Mouse (Mus musculus) heart, embryonic 14.5 days (tissue): ENCODE results near the gene Crip2. TPM values are rescaled to one million over a fixed set of nuclear protein-coding genes. Genes with fewer than 3 reads are reported as not detected.

ENCODE experiments used
- ATAC-seq: fragments of 200-750 bp; cut with Nextera tagmentation; 2 replicates; pipeline ENCODE4 v1.8.0; 2017; ENCODE audit warnings: low read depth, moderate TSS enrichment; ENCODE audit not compliant: insufficient number of reproducible peaks, insufficient read depth, low FRiP score
- H3K27ac ChIP-seq, 2 experiments: fragments of 200-500 bp in 1 of 2; fragments of 300-500 bp in 1 of 2; sonication (generic) in 1 of 2; replicated peaks in 1 of 2; 2 replicates each; pipeline ENCODE4 v1.5.1; 2012 to 2014; ENCODE audit warnings: low read depth in 2 of 2, low read length in 2 of 2, control low read depth in 1 of 2, mild to moderate bottlenecking in 1 of 2, mixed read lengths in 1 of 2; ENCODE audit not compliant: control insufficient read depth in 1 of 2, insufficient read depth in 1 of 2
- H3K27me3 ChIP-seq: fragments of 300-500 bp; sonication (generic); 2 replicates; pipeline ENCODE4 v1.6.1; 2014; ENCODE audit warnings: mild to moderate bottlenecking, low read length, control low read depth; ENCODE audit not compliant: control insufficient read depth, insufficient read depth
- H3K36me3 ChIP-seq: fragments of 300-500 bp; sonication (generic); 2 replicates; pipeline ENCODE4 v1.6.1; 2014; ENCODE audit warnings: mild to moderate bottlenecking, control low read depth, low read length, mixed read lengths; ENCODE audit not compliant: control insufficient read depth, insufficient read depth
- H3K4me1 ChIP-seq, 2 experiments: fragments of 200-500 bp in 1 of 2; fragments of 300-500 bp in 1 of 2; sonication (generic) in 1 of 2; 2 replicates each; pipeline ENCODE4 v1.6.1; 2012 to 2014; ENCODE audit warnings: low read length in 2 of 2, control low read depth in 1 of 2, mixed read lengths in 1 of 2; ENCODE audit not compliant: control insufficient read depth in 2 of 2, insufficient read depth in 2 of 2
- H3K4me2 ChIP-seq: fragments of 300-500 bp; sonication (generic); 2 replicates; pipeline ENCODE4 v1.6.1; 2014; ENCODE audit warnings: mild to moderate bottlenecking, low read length
- H3K4me3 ChIP-seq, 2 experiments: fragments of 200-500 bp in 1 of 2; fragments of 300-500 bp in 1 of 2; sonication (generic) in 1 of 2; 2 replicates each; pipeline ENCODE4 v1.5.1; 2012 to 2014; ENCODE audit warnings: low read length in 2 of 2, mild to moderate bottlenecking in 2 of 2, control low read depth in 1 of 2, low read depth in 1 of 2, moderate library complexity in 1 of 2; ENCODE audit not compliant: control insufficient read depth in 1 of 2, insufficient read depth in 1 of 2
- H3K9ac ChIP-seq: fragments of 300-500 bp; sonication (generic); 2 replicates; pipeline ENCODE4 v1.6.1; 2014; ENCODE audit warnings: mild to moderate bottlenecking, low read length
- H3K9me3 ChIP-seq: fragments of 300-500 bp; sonication (generic); 2 replicates; pipeline ENCODE4 v1.6.1; 2016; ENCODE audit warnings: low read length, control low read depth; ENCODE audit not compliant: control insufficient read depth
- WGBS: fragments of 180-500 bp; shearing (Covaris S2); extraction: QIAGEN DNeasy Blood & Tissue Kit; methylation state at CpG from one replicate; pipeline ENCODE4 v1.1.7; 2014; 5-methylcytosine and 5-hydroxymethylcytosine counted together
- polyA plus RNA-seq: library from polyadenylated mRNA; unstranded; fragments of >200 nt; fragmentation: Nextera tagmentation; extraction: Ambion mirVana; gene quantifications from 2 replicates; pipeline ENCODE4 v1.2.1, GENCODE M21; 2014

Crip2 gene
- polyA plus RNA-seq, 1 experiment from 2014 or later: 1,706 TPM

- Histone ChIP-seq H3K9me3 (no peaks in the 10 kb centered on the region), H3K9ac (no peak overlapping the region), H3K4me1 (peaks cover 30 to 49% of the 10 kb centered on the region in 2 experiments), H3K36me3 (0 out of 2 replicates have a peak, but pooled peaks cover 3% of the 10 kb centered on the region), H3K27me3 (no peaks in the 10 kb centered on the region), H3K4me2 (no peak overlapping the region), H3K27ac (peak overlapping the region in 1 of 2 experiments; percentile 43; a peak in 2 of 4 replicates), H3K4me3 (no peak overlapping the region)
- ATAC-seq: no peak
- 78% methylated on average over 9 of the region's 9 CpGs for WGBS
Observed at GRCm38 (mm10) chr12:113101251-113101960, 38.6 kb upstream of the Crip2 start.

DNA sequence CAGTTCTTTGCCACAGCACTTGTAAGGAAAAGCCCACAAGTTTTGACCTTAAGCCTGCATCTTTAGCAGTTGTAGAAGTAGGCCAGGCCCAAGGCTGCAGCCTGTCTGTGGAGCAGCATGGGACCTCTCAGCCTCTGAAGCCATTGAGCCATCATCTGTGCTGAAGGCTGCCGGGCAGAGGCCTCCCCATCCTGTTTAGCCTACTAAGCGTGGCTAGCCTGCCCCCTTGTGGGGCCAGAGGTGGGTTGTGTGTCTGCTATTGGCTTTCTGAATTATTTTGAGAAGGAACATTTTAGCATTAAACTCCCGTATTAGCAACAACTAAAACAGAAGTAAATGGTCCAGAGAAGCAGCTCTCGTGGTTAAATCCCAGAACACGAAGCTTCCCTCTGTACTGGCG, 37.6 kb upstream of the Crip2 start:
- Histone ChIP-seq H3K4me2 (no peak overlapping the region), H3K36me3 (0 out of 2 replicates have a peak, but pooled peaks cover 3% of the 10 kb centered on the region), H3K4me3 (no peak overlapping the region), H3K27me3 (no peaks in the 10 kb centered on the region), H3K9ac (no peak overlapping the region), H3K9me3 (no peaks in the 10 kb centered on the region), H3K4me1 (peaks cover 32 to 53% of the 10 kb centered on the region in 2 experiments), H3K27ac (no peak overlapping the region)
- ATAC-seq: no peak
- WGBS: 64% methylated on average over 6 of the region's 6 CpGs

- no peak overlapping the region for H3K4me3 ChIP-seq
- no peak; the same call in 1 of the 2 replicates for ATAC-seq
- 75% methylated on average over 8 of the region's 8 CpGs for WGBS
- H3K9me3 ChIP-seq: no peaks in the 10 kb centered on the region
- H3K9ac ChIP-seq: no peak overlapping the region
- H3K36me3 ChIP-seq: 0 out of 2 replicates have a peak, but pooled peaks cover 3% of the 10 kb centered on the region
- no peaks in the 10 kb centered on the region for H3K27me3 ChIP-seq
- peaks cover 29 to 59% of the 10 kb centered on the region in 2 experiments for H3K4me1 ChIP-seq
- no peak overlapping the region for H3K27ac ChIP-seq
- no peak overlapping the region for H3K4me2 ChIP-seq
Observed at GRCm38 (mm10) chr12:113103846-113104451, 36.1 kb upstream of the Crip2 start.

GRCm38 (mm10) chr12:113106386-113106785, 33.6 kb upstream of the Crip2 start:
- Histone ChIP-seq H3K9me3 (no peaks in the 10 kb centered on the region), H3K4me3 (no peak overlapping the region), H3K36me3 (0 out of 2 replicates have a peak, but pooled peaks cover 3% of the 10 kb centered on the region), H3K9ac (no peak overlapping the region), H3K27me3 (no peaks in the 10 kb centered on the region), H3K27ac (no peak overlapping the region), H3K4me1 (peaks cover 13 to 43% of the 10 kb centered on the region in 2 experiments), H3K4me2 (no peak overlapping the region)
- no peak for ATAC-seq
- WGBS: 87% methylated on average over 6 of the region's 6 CpGs

- Histone ChIP-seq H3K4me2 (no peak overlapping the region), H3K36me3 (peaks cover 11% of the 10 kb centered on the region), H3K4me3 (no peak overlapping the region), H3K27me3 (no peaks in the 10 kb centered on the region), H3K4me1 (peaks cover 13 to 37% of the 10 kb centered on the region in 2 experiments), H3K9ac (no peak overlapping the region), H3K9me3 (no peaks in the 10 kb centered on the region), H3K27ac (no peak overlapping the region; a peak in 1 of 4 replicates)
- no peak for ATAC-seq
- WGBS: 69% methylated on average over 4 of the region's 4 CpGs
Observed at GRCm38 (mm10) chr12:113107431-113108124, 32.5 kb upstream of the Crip2 start.

- no peaks in the 10 kb centered on the region for H3K27me3 ChIP-seq
- no peaks in the 10 kb centered on the region for H3K9me3 ChIP-seq
- H3K9ac ChIP-seq: no peak overlapping the region
- peaks cover 20% of the 10 kb centered on the region for H3K36me3 ChIP-seq
- H3K4me2 ChIP-seq: no peak overlapping the region
- H3K27ac ChIP-seq: no peak overlapping the region
- 84% methylated on average over 17 of the region's 17 CpGs for WGBS
- no peak overlapping the region for H3K4me3 ChIP-seq
- ATAC-seq: peak; percentile 11; the same call in 1 of the 2 replicates
- H3K4me1 ChIP-seq: peaks cover 11 to 29% of the 10 kb centered on the region in 2 experiments
Observed at GRCm38 (mm10) chr12:113108528-113109283, 31.3 kb upstream of the Crip2 start.

DNA sequence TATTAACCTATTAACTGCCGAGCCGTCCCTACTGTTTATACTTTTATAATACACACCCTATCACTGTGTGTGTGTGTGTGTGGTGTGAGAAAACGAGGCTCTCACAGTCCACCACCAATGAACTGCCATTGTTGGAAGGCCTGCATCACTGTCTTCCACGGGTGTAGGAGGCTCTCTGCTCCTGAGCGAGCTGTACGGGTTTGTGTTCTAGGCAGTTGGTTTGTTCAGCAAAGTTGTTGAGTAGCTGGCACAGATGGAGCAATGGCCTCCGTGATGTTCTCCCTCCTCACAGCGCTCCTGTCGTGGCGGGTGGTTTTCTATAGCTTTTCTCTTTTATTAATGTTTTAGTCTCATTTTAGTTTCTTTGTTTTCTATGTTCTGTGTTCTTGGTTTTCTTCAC, 30.2 kb upstream of the Crip2 start:
- no peak overlapping the region for H3K4me3 ChIP-seq
- H3K4me2 ChIP-seq: no peak overlapping the region
- WGBS: 91% methylated on average over 10 of the region's 10 CpGs
- no peaks in the 10 kb centered on the region for H3K9me3 ChIP-seq
- peaks cover 29% of the 10 kb centered on the region for H3K36me3 ChIP-seq
- H3K27ac ChIP-seq: no peak overlapping the region
- no peak overlapping the region for H3K9ac ChIP-seq
- no peak for ATAC-seq
- no peaks in the 10 kb centered on the region for H3K27me3 ChIP-seq
- H3K4me1 ChIP-seq: peaks cover 9 to 27% of the 10 kb centered on the region in 2 experiments; a peak in 3 of 4 replicates
